Mouse (Mus musculus) heart, embryonic 13.5 days (tissue): Measurements from ENCODE around the gene Dnal4. TPM values are rescaled to one million over a fixed set of nuclear protein-coding genes. Genes with fewer than 3 reads are reported as not detected.

Experiments used
- polyA plus RNA-seq: library from polyadenylated mRNA; unstranded; fragments of >200 nt; fragmentation: Nextera tagmentation; extraction: Ambion mirVana; gene quantifications from 2 replicates; pipeline ENCODE4 v1.2.1, GENCODE M21; 2015

The Dnal4 gene
- polyA plus RNA-seq, 1 experiment from 2014 or later = 35.6 TPM

Other genes with a start within 250 kb of the Dnal4 start
- 26.9 and 28.8 TPM in 2 replicates for gene Ddx17, start 231.1 kb downstream of the Dnal4 start, polyA plus RNA-seq
- gene Dmc1, start 172.7 kb downstream of the Dnal4 start, polyA plus RNA-seq = 1.2 and 1.9 TPM in 2 replicates
- gene Fam227a, start 118.9 kb downstream of the Dnal4 start, polyA plus RNA-seq = 0.65 and 1.1 TPM in 2 replicates
- 41.3 and 47.8 TPM in 2 replicates for gene Cby1, start 118.7 kb downstream of the Dnal4 start, polyA plus RNA-seq
- 199 and 240 TPM in 2 replicates for gene Tomm22, start 107.0 kb downstream of the Dnal4 start, polyA plus RNA-seq
- gene Josd1, start 89.9 kb downstream of the Dnal4 start, polyA plus RNA-seq = 19.8 and 20.4 TPM in 2 replicates
- gene Gtpbp1, start 87.0 kb downstream of the Dnal4 start, polyA plus RNA-seq = 27.0 and 29.5 TPM in 2 replicates
- gene Sun2, start 35.3 kb downstream of the Dnal4 start, polyA plus RNA-seq = 4.3 and 5.3 TPM in 2 replicates
- 1.6 and 1.7 TPM in 2 replicates for gene Nptxr, start 26.9 kb upstream of the Dnal4 start, polyA plus RNA-seq
- gene Npcd, start 56.4 kb upstream of the Dnal4 start, polyA plus RNA-seq = not detected in 2 replicates
- 48.6 and 49.5 TPM in 2 replicates for gene Cbx6, start 56.8 kb upstream of the Dnal4 start, polyA plus RNA-seq
- gene Apobec3, start 113.8 kb upstream of the Dnal4 start, polyA plus RNA-seq = 13.5 and 13.9 TPM in 2 replicates
- 1.5 TPM in 2 replicates for gene Cbx7, start 193.3 kb upstream of the Dnal4 start, polyA plus RNA-seq
- 2.2 and 2.6 TPM in 2 replicates for gene Pdgfb, start 237.1 kb upstream of the Dnal4 start, polyA plus RNA-seq